Mouse (Mus musculus): ENCODE measurements around the gene Gabarap. TPM values are rescaled to one million over a fixed set of nuclear protein-coding genes. Genes with fewer than 3 reads are reported as not detected.
"Not testable (repeated sequence)": the region's sequence is repeated elsewhere in the genome, so short reads cannot be mapped to it uniquely, and the experiment has no call there.

Gene Gabarap
- polyA plus RNA-seq, 1 experiment: not detected

GRCm38 (mm10) chr11:69952274-69952673 is 38.7 kb upstream of the Gabarap start:
- 36% methylated on average over 1 of the region's 1 CpGs for WGBS
- Histone ChIP-seq H3K4me3 (ENCODE audit: insufficient read depth, low read depth, low read length) (no peak overlapping the region), H3K27ac (ENCODE audit: insufficient read depth, low read depth, low read length) (no peak overlapping the region), H3K4me1 (ENCODE audit: control insufficient read depth, insufficient read depth, low read length) (peaks cover 11% of the 10 kb centered on the region)
- TF ChIP-seq POLR2A (IDR thresholded peaks at IDR 0.05; ENCODE audit: insufficient read depth, low read depth, low read length) (no peak), CTCF (IDR thresholded peaks at IDR 0.05; ENCODE audit: insufficient read depth, low read depth, low read length) (no peak)

- Histone ChIP-seq H3K4me3 (ENCODE audit: insufficient read depth, low read depth, low read length) (no peak overlapping the region), H3K27ac (ENCODE audit: insufficient read depth, low read depth, low read length) (no peak overlapping the region), H3K4me1 (ENCODE audit: control insufficient read depth, insufficient read depth, low read length) (peaks cover 4% of the 10 kb centered on the region)
- 66% methylated on average over 11 of the region's 11 CpGs for WGBS
- TF ChIP-seq POLR2A (IDR thresholded peaks at IDR 0.05; ENCODE audit: insufficient read depth, low read depth, low read length) (no peak), CTCF (IDR thresholded peaks at IDR 0.05; ENCODE audit: insufficient read depth, low read depth, low read length) (no peak)
These were observed 37.6 kb upstream of the Gabarap start for GRCm38 (mm10) chr11:69953267-69953915.

- WGBS: 82% methylated on average over 4 of the region's 4 CpGs
- not testable (repeated sequence) for H3K4me1 ChIP-seq (ENCODE audit: control insufficient read depth, insufficient read depth, low read length); H3K27ac ChIP-seq (ENCODE audit: insufficient read depth, low read depth, low read length); H3K4me3 ChIP-seq (ENCODE audit: insufficient read depth, low read depth, low read length)
These were observed 35.3 kb upstream of the Gabarap start for GRCm38 (mm10) chr11:69955618-69956017.

- WGBS: 76% methylated on average over 1 of the region's 1 CpGs
- Histone ChIP-seq H3K4me3 (ENCODE audit: insufficient read depth, low read depth, low read length) (no peak overlapping the region), H3K4me1 (ENCODE audit: control insufficient read depth, insufficient read depth, low read length) (no peaks in the 10 kb centered on the region), H3K27ac (ENCODE audit: insufficient read depth, low read depth, low read length) (no peak overlapping the region)
- TF ChIP-seq CTCF (IDR thresholded peaks at IDR 0.05; ENCODE audit: insufficient read depth, low read depth, low read length) (no peak), POLR2A (IDR thresholded peaks at IDR 0.05; ENCODE audit: insufficient read depth, low read depth, low read length) (no peak)
These were observed 34.7 kb upstream of the Gabarap start for GRCm38 (mm10) chr11:69956218-69956617.

- H3K4me1 ChIP-seq (ENCODE audit: control insufficient read depth, insufficient read depth, low read length): peaks cover 4% of the 10 kb centered on the region; the same call in 1 of the 2 replicates
- no peak overlapping the region for H3K27ac ChIP-seq (ENCODE audit: insufficient read depth, low read depth, low read length)
- 19% methylated on average over 5 of the region's 5 CpGs for WGBS
- no peak overlapping the region for H3K4me3 ChIP-seq (ENCODE audit: insufficient read depth, low read depth, low read length)
- TF ChIP-seq POLR2A (IDR thresholded peaks at IDR 0.05; ENCODE audit: insufficient read depth, low read depth, low read length) (no peak), CTCF (IDR thresholded peaks at IDR 0.05; ENCODE audit: insufficient read depth, low read depth, low read length) (no peak)
These were observed 30.3 kb upstream of the Gabarap start for GRCm38 (mm10) chr11:69960616-69961015.

- no peak for TF ChIP-seq POLR2A (IDR thresholded peaks at IDR 0.05; ENCODE audit: insufficient read depth, low read depth, low read length)
- TF ChIP-seq CTCF (IDR thresholded peaks at IDR 0.05; ENCODE audit: insufficient read depth, low read depth, low read length): no peak
- Histone ChIP-seq H3K27ac (ENCODE audit: insufficient read depth, low read depth, low read length) (no peak overlapping the region), H3K4me3 (ENCODE audit: insufficient read depth, low read depth, low read length) (no peak overlapping the region), H3K4me1 (ENCODE audit: control insufficient read depth, insufficient read depth, low read length) (peaks cover 12% of the 10 kb centered on the region; the same call in 1 of the 2 replicates)
- WGBS: 47% methylated on average over 5 of the region's 5 CpGs
These were observed 29.1 kb upstream of the Gabarap start for GRCm38 (mm10) chr11:69961841-69962240.

GRCm38 (mm10) chr11:69964650-69965270 is 26.2 kb upstream of the Gabarap start, which contains the start of gene Cldn7:
TSS of gene Cldn7 (plus strand) at chr11:69964779.
- Histone ChIP-seq H3K4me1 (ENCODE audit: control insufficient read depth, insufficient read depth, low read length) (peaks cover 14% of the 10 kb centered on the region; the same call in 1 of the 2 replicates), H3K27ac (ENCODE audit: insufficient read depth, low read depth, low read length) (no peak within 1 kb of the TSS), H3K4me3 (ENCODE audit: insufficient read depth, low read depth, low read length) (no peak within 1 kb of the TSS)
- TF ChIP-seq CTCF (IDR thresholded peaks at IDR 0.05; ENCODE audit: insufficient read depth, low read depth, low read length): no peak
- no peak for TF ChIP-seq POLR2A (IDR thresholded peaks at IDR 0.05; ENCODE audit: insufficient read depth, low read depth, low read length)
- WGBS: 13% methylated on average over 24 of the region's 24 CpGs

- TF ChIP-seq CTCF (IDR thresholded peaks at IDR 0.05; ENCODE audit: insufficient read depth, low read depth, low read length) (no peak), POLR2A (IDR thresholded peaks at IDR 0.05; ENCODE audit: insufficient read depth, low read depth, low read length) (no peak)
- Histone ChIP-seq H3K4me1 (ENCODE audit: control insufficient read depth, insufficient read depth, low read length) (peaks cover 14% of the 10 kb centered on the region; the same call in 1 of the 2 replicates), H3K4me3 (ENCODE audit: insufficient read depth, low read depth, low read length) (no peak overlapping the region), H3K27ac (ENCODE audit: insufficient read depth, low read depth, low read length) (no peak overlapping the region)
- WGBS: 4% methylated on average over 49 of the region's 49 CpGs
These were observed 25.5 kb upstream of the Gabarap start for GRCm38 (mm10) chr11:69965271-69966005.

All from olfactory bulb, adult 2 months (tissue).